Mouse (Mus musculus) yolk sac, embryonic 10.5 days (tissue): Measurements from ENCODE around the gene Cd47.

Experiments
- DNase-seq: peaks from one replicate; pipeline ENCODE4 v3.0.0-alpha.2; 2017; ENCODE audit warnings: low spot score

Cd47 gene

GRCm38 (mm10) chr16:49915532-49916476, 115.5 kb downstream of the Cd47 start:
- DNase-seq, result no peak

- DNase-seq, result no peak
Measured at GRCm38 (mm10) chr16:49920191-49920590, 119.9 kb downstream of the Cd47 start.

GRCm38 (mm10) chr16:49921677-49922076, 121.3 kb downstream of the Cd47 start:
- DNase-seq, result no peak

- DNase-seq, result no peak
Measured at GRCm38 (mm10) chr16:49922098-49922497, 121.8 kb downstream of the Cd47 start.

- DNase-seq, result no peak
Measured at GRCm38 (mm10) chr16:49923720-49924119, 123.4 kb downstream of the Cd47 start.

GRCm38 (mm10) chr16:49924941-49925340, 124.6 kb downstream of the Cd47 start:
- DNase-seq, result no peak

GRCm38 (mm10) chr16:49933274-49933673, 132.9 kb downstream of the Cd47 start:
- DNase-seq, result no peak

- no peak for DNase-seq
Measured at GRCm38 (mm10) chr16:49936008-49936443, 135.7 kb downstream of the Cd47 start.

GRCm38 (mm10) chr16:49936793-49937192, 136.5 kb downstream of the Cd47 start:
- DNase-seq, result no peak

GRCm38 (mm10) chr16:49937218-49938165, 137.2 kb downstream of the Cd47 start:
- DNase-seq, result no peak

- no peak for DNase-seq
Measured at GRCm38 (mm10) chr16:49938483-49939301, 138.4 kb downstream of the Cd47 start.

- DNase-seq, result no peak
Measured at GRCm38 (mm10) chr16:49939376-49939775, 139.0 kb downstream of the Cd47 start.

GRCm38 (mm10) chr16:49940473-49940872, 140.1 kb downstream of the Cd47 start:
- no peak for DNase-seq

GRCm38 (mm10) chr16:49941031-49941430, 140.7 kb downstream of the Cd47 start:
- no peak for DNase-seq

- no peak for DNase-seq
Measured at GRCm38 (mm10) chr16:49943726-49944125, 143.4 kb downstream of the Cd47 start.

GRCm38 (mm10) chr16:49945084-49945483, 144.8 kb downstream of the Cd47 start:
- no peak for DNase-seq

- no peak for DNase-seq
Measured at GRCm38 (mm10) chr16:49947049-49947448, 146.7 kb downstream of the Cd47 start.

GRCm38 (mm10) chr16:49947610-49948009, 147.3 kb downstream of the Cd47 start:
- DNase-seq, result no peak

- DNase-seq, result no peak
Measured at GRCm38 (mm10) chr16:49948287-49948686, 148.0 kb downstream of the Cd47 start.

GRCm38 (mm10) chr16:49949261-49949660, 148.9 kb downstream of the Cd47 start:
- DNase-seq, result no peak

- no peak for DNase-seq
Measured at GRCm38 (mm10) chr16:49950340-49950739, 150.0 kb downstream of the Cd47 start.

GRCm38 (mm10) chr16:49951288-49951691, 151.0 kb downstream of the Cd47 start:
- DNase-seq, result no peak
